Mouse (Mus musculus): ENCODE measurements around the gene Rbm47.

Gene Rbm47

GRCm38 (mm10) chr5:66086952-66087351 is 86.0 kb downstream of the Rbm47 start:
- in situ Hi-C loops (cut with MboI, MseI) = no loop called here

- in situ Hi-C loops (cut with MboI, MseI) = no loop called here
Observed at GRCm38 (mm10) chr5:66086304-66086703, 86.6 kb downstream of the Rbm47 start.

- in situ Hi-C loops (cut with MboI, MseI) = no loop called here
Observed at GRCm38 (mm10) chr5:66085478-66085877, 87.4 kb downstream of the Rbm47 start.

GRCm38 (mm10) chr5:66084541-66084940 is 88.4 kb downstream of the Rbm47 start:
- in situ Hi-C loops (cut with MboI, MseI) = loop anchor here (5.0 kb wide), 1 partner anchor 247 kb away; no protein-coding TSS in a partner anchor

- in situ Hi-C loops (cut with MboI, MseI) = loop anchor here (5.0 kb wide), 1 partner anchor 246 kb away; no protein-coding TSS in a partner anchor
Observed at GRCm38 (mm10) chr5:66083350-66083749, 89.6 kb downstream of the Rbm47 start.

GRCm38 (mm10) chr5:66082229-66082572 is 90.7 kb downstream of the Rbm47 start:
- in situ Hi-C loops (cut with MboI, MseI) = loop anchor here (5.0 kb wide), 1 partner anchor 245 kb away; no protein-coding TSS in a partner anchor

- in situ Hi-C loops (cut with MboI, MseI) = loop anchor here (5.0 kb wide), 1 partner anchor 244 kb away; no protein-coding TSS in a partner anchor
Observed at GRCm38 (mm10) chr5:66081443-66082228, 91.3 kb downstream of the Rbm47 start.

GRCm38 (mm10) chr5:66080529-66081220 is 92.2 kb downstream of the Rbm47 start:
- in situ Hi-C loops (cut with MboI, MseI) = loop anchor here (5.0 kb wide), 1 partner anchor 243 kb away; no protein-coding TSS in a partner anchor

- in situ Hi-C loops (cut with MboI, MseI) = loop anchor here (5.0 kb wide), 1 partner anchor 242 kb away; no protein-coding TSS in a partner anchor
Observed at GRCm38 (mm10) chr5:66079358-66080179, 93.3 kb downstream of the Rbm47 start.

- in situ Hi-C loops (cut with MboI, MseI) = no loop called here
Observed at GRCm38 (mm10) chr5:66078491-66079012, 94.4 kb downstream of the Rbm47 start.

GRCm38 (mm10) chr5:66077416-66077815 is 95.5 kb downstream of the Rbm47 start:
- in situ Hi-C loops (cut with MboI, MseI) = no loop called here

- in situ Hi-C loops (cut with MboI, MseI) = no loop called here
Observed at GRCm38 (mm10) chr5:66076685-66077301, 96.1 kb downstream of the Rbm47 start.

GRCm38 (mm10) chr5:66075906-66076305 is 97.0 kb downstream of the Rbm47 start:
- in situ Hi-C loops (cut with MboI, MseI) = no loop called here

GRCm38 (mm10) chr5:66075032-66075488 is 97.9 kb downstream of the Rbm47 start:
- in situ Hi-C loops (cut with MboI, MseI) = no loop called here

GRCm38 (mm10) chr5:66074235-66074634 is 98.7 kb downstream of the Rbm47 start:
- in situ Hi-C loops (cut with MboI, MseI) = no loop called here

GRCm38 (mm10) chr5:66073604-66074164 is 99.2 kb downstream of the Rbm47 start:
- in situ Hi-C loops (cut with MboI, MseI) = no loop called here

- in situ Hi-C loops (cut with MboI, MseI) = no loop called here
Observed at GRCm38 (mm10) chr5:66071722-66072121, 101.2 kb downstream of the Rbm47 start.

GRCm38 (mm10) chr5:66070350-66070749 is 102.6 kb downstream of the Rbm47 start:
- in situ Hi-C loops (cut with MboI, MseI) = no loop called here

- in situ Hi-C loops (cut with MboI, MseI) = no loop called here
Observed at GRCm38 (mm10) chr5:66069470-66070144, 103.3 kb downstream of the Rbm47 start.

- in situ Hi-C loops (cut with MboI, MseI) = no loop called here
Observed at GRCm38 (mm10) chr5:66069133-66069469, 103.8 kb downstream of the Rbm47 start.
